Mouse (Mus musculus) limb, embryonic 14.5 days (tissue): ENCODE measurements at regions not wholly inside any gene's neighbourhood (a gene's known extent, or its start where the extent isn't known, plus 50 kb on each side); places are given as distances from the start of the nearest gene placed in this dataset.

Experiments used
- ATAC-seq: fragments of 200-750 bp; cut with Nextera tagmentation; 2 replicates; pipeline ENCODE4 v1.8.0; 2017; ENCODE audit warnings: low read depth, moderate number of reproducible peaks, moderate TSS enrichment; ENCODE audit not compliant: low FRiP score
- DNase-seq: peaks from one replicate; pipeline ENCODE4 v3.0.0-alpha.2; 2015; ENCODE audit warnings: low spot score
- H3K27ac ChIP-seq: fragments of 300-500 bp; sonication (generic); replicated peaks from 2 replicates; pipeline ENCODE4 v1.5.1; 2014; ENCODE audit warnings: low read depth, mild to moderate bottlenecking, low read length, moderate library complexity, mixed read lengths
- H3K27me3 ChIP-seq: fragments of 300-500 bp; sonication (generic); 2 replicates; pipeline ENCODE4 v1.6.1; 2014; ENCODE audit warnings: low read length, mixed read lengths; ENCODE audit not compliant: control insufficient read depth, insufficient read depth
- H3K36me3 ChIP-seq: fragments of 300-500 bp; sonication (generic); 2 replicates; pipeline ENCODE4 v1.6.1; 2014; ENCODE audit warnings: mild to moderate bottlenecking, low read length, moderate library complexity, mixed read lengths; ENCODE audit not compliant: control insufficient read depth, insufficient read depth
- H3K4me1 ChIP-seq: fragments of 300-500 bp; sonication (generic); 2 replicates; pipeline ENCODE4 v1.6.1; 2014; ENCODE audit warnings: antibody characterized with exemption, low read length, mixed read lengths; ENCODE audit not compliant: control insufficient read depth, insufficient read depth
- H3K4me2 ChIP-seq: fragments of 300-500 bp; sonication (generic); replicated peaks from 2 replicates; pipeline ENCODE4 v1.6.1; 2014; ENCODE audit warnings: low read depth, mild to moderate bottlenecking, low read length, moderate library complexity; ENCODE audit not compliant: severe bottlenecking
- H3K4me3 ChIP-seq: fragments of 300-500 bp; sonication (generic); replicated peaks from 2 replicates; pipeline ENCODE4 v1.5.1; 2014; ENCODE audit warnings: low read length
- H3K9ac ChIP-seq: fragments of 300-500 bp; sonication (generic); 2 replicates; pipeline ENCODE4 v1.6.1; 2014; ENCODE audit warnings: mild to moderate bottlenecking, low read depth, low read length, moderate library complexity; ENCODE audit not compliant: severe bottlenecking
- H3K9me3 ChIP-seq: fragments of 300-500 bp; sonication (generic); 2 replicates; pipeline ENCODE4 v1.6.1; 2016; ENCODE audit warnings: low read length; ENCODE audit not compliant: control insufficient read depth
- POLR2A ChIP-seq: fragments of 200-500 bp; IDR thresholded peaks from 2 replicates; pipeline ENCODE4 v1.8.0; 2012; ENCODE audit warnings: inconsistent platforms, mild to moderate bottlenecking, moderate library complexity, borderline replicate concordance; ENCODE audit not compliant: insufficient read depth, insufficient read length; ENCODE audit errors: extremely low read depth
- WGBS: fragments of 180-500 bp; shearing (Covaris S2); extraction: QIAGEN DNeasy Blood & Tissue Kit; methylation state at CpG from one replicate; pipeline ENCODE4 v1.1.7; 2014; 5-methylcytosine and 5-hydroxymethylcytosine counted together

DNA sequence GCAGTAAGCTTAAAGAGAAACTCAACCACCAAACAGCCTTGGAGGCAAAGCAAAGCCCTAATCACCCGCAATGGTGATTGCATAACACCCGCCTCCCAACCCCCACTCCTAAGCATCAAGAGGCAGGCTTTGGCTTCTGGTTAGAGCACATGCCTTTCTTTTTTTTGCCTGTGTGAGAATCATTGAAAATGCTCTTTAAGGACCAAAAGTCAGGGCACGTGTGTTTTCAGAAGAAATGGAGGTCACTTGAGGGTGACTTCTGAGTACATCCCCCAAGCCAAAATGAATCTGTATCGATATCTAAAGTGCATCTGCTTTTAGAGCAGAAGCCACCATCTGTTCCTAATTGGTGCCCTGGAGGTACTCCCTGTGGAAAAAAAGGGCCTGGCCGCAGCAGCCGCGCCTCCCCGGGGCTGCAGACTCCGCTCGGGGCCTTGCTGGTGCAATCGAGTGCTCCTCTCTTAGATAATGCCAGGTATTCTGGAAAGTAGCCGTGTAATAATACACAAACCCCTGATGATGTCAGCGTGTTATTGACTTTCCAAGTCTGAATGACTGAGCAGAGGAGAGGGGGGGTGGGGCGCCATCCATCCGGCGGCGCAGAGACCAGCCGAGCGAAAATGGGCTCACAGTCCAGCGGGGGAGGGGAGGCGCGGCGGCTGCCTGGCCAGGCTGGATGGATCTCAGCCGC, 140.7 kb upstream of the Tbl1xr1 start:
- peak; percentile 95 for ATAC-seq
- H3K36me3 ChIP-seq: no peaks in the 10 kb centered on the region

GRCm38 (mm10) chr3:21936262-21936603, 140.2 kb upstream of the Tbl1xr1 start:
- no peaks in the 10 kb centered on the region for H3K27me3 ChIP-seq
- no peak overlapping the region for H3K9ac ChIP-seq
- H3K4me3 ChIP-seq: peak overlapping the region; percentile 33
- H3K4me2 ChIP-seq: peak overlapping the region; percentile 59
- no peaks in the 10 kb centered on the region for H3K36me3 ChIP-seq
- H3K9me3 ChIP-seq: no peaks in the 10 kb centered on the region
- peak overlapping the region; percentile 82; the same call in 1 of the 2 replicates for H3K27ac ChIP-seq
- H3K4me1 ChIP-seq: peaks cover 36% of the 10 kb centered on the region
- ATAC-seq: no peak
- DNase-seq: no peak
- 6% methylated on average over 8 of the region's 8 CpGs for WGBS
- TF ChIP-seq POLR2A: no peak

More for the DNA sequence above, 140.7 kb upstream of the Tbl1xr1 start:
- TF ChIP-seq POLR2A: no peak
- WGBS: 3% methylated on average over 21 of the region's 24 CpGs
- Histone ChIP-seq H3K9me3 (no peaks in the 10 kb centered on the region), H3K27me3 (no peaks in the 10 kb centered on the region), H3K4me3 (peak overlapping the region; percentile 33), H3K4me2 (peak overlapping the region; percentile 59), H3K4me1 (peaks cover 36% of the 10 kb centered on the region), H3K27ac (peak overlapping the region; percentile 82), H3K9ac (peak overlapping the region; percentile 41)
- peak; percentile 99 for DNase-seq

GRCm38 (mm10) chr3:21936616-21937015, 139.8 kb upstream of the Tbl1xr1 start:
- Histone ChIP-seq H3K36me3 (no peaks in the 10 kb centered on the region), H3K27me3 (no peaks in the 10 kb centered on the region), H3K9me3 (no peaks in the 10 kb centered on the region), H3K27ac (no peak overlapping the region), H3K4me1 (peaks cover 36% of the 10 kb centered on the region), H3K4me3 (no peak overlapping the region), H3K4me2 (peak overlapping the region; percentile 59), H3K9ac (no peak overlapping the region)
- 16% methylated on average over 8 of the region's 8 CpGs for WGBS
- no peak for TF ChIP-seq POLR2A
- ATAC-seq: no peak
- DNase-seq: no peak

DNA sequence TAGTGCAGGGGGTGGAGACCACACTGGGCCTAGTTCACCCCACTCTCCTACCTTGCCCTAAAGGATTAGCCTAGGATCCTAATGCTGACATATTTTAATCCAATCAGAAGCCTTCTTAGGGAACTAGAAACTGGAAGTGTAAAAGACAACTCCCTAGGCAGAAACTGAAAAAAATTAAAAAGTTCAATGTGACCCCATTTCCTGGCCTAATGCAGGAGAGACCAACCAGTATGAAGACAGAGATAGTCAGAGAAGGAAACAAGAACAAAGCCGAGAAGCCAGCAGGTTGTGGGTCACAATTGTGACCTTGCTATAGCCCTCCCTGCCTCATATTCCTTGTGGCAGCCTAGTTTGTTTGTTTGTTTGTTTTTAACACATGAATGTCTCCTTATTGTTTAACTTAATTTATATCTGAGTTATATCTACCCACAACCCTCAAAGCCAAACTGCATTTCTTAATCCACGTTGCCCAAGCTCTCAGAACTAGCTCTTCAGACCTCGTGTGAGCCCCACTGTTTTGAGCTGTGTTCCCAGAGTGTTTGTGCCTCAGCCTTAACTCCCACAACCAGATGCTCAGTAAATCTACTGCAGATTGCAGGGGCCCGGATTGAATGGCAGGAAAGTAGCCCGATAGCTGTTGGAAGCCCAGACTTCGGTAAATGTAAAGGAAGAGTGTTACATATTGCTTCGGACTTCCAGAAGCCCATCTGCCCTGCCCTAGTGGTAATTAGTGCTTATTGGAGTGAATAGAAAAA, 139.0 kb upstream of the Tbl1xr1 start:
- ATAC-seq (no peak), DNase-seq (no peak)
- Histone ChIP-seq H3K9ac (no peak overlapping the region), H3K27ac (no peak overlapping the region), H3K4me1 (peaks cover 36% of the 10 kb centered on the region), H3K4me2 (no peak overlapping the region), H3K36me3 (no peaks in the 10 kb centered on the region), H3K27me3 (no peaks in the 10 kb centered on the region), H3K9me3 (no peaks in the 10 kb centered on the region), H3K4me3 (no peak overlapping the region)
- 22% methylated on average over 7 of the region's 7 CpGs for WGBS
- TF ChIP-seq POLR2A: no peak

DNA sequence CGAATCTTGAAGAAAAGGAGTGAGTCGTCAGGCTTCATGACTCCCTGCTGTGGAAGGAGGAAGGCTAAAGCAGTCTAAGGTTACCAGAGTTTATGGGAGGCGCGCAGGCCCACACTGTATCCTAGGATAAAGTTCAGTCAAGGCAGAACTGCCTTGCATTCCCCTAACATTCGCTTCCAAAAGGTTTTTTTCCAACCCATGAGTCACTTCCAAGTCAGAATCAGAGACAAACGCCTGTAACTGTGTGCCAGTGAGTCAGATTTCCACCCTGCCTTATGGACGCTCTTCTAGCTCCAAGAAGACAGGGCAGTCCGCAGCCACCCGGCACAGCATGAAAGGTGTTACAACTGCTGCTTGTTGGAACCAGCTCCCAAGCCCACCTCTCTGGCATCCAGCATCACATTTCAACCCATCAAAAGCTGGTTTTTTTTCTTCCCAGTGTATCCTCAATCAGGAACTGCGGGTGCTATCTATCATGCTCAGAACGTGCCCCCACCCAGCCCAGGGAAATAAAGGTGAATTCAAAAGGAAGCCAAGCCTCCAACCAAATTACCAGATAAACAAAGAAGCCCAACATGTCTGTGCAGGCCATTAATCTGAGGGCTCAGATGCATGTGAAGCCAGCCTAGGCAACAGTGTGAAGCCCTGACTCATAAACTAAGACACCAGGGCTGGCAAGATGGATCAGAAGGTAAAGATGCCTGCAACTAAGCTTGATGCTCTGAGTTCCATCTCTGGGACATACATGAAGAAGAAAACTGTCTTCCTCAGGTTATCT, 138.2 kb upstream of the Tbl1xr1 start:
- ATAC-seq (no peak), DNase-seq (peak; percentile 35)
- peaks cover 36% of the 10 kb centered on the region for H3K4me1 ChIP-seq
- TF ChIP-seq POLR2A: no peak
- H3K36me3 ChIP-seq: no peaks in the 10 kb centered on the region
- 24% methylated on average over 11 of the region's 11 CpGs for WGBS
- no peak overlapping the region for H3K9ac ChIP-seq
- H3K27me3 ChIP-seq: no peaks in the 10 kb centered on the region
- H3K4me2 ChIP-seq: no peak overlapping the region
- no peaks in the 10 kb centered on the region for H3K9me3 ChIP-seq
- no peak overlapping the region for H3K4me3 ChIP-seq
- H3K27ac ChIP-seq: no peak overlapping the region
